Mouse (Mus musculus): ENCODE measurements around the gene Btbd35f18.
"Not testable (repeated sequence)": the region's sequence is repeated elsewhere in the genome, so short reads cannot be mapped to it uniquely, and the experiment has no call there.

The Btbd35f18 gene

GRCm38 (mm10) chrX:3699933-3700332 lies at the start of gene Btbd35f18:
TSS of gene Btbd35f18 (plus strand) at chrX:3700233.
- DNase-seq = not testable (repeated sequence)
